Mouse (Mus musculus) splenic B cell, adult 2 months (primary cell): Measurements from ENCODE around the gene Ndfip2.

Source experiments
- DNase-seq: peaks from one replicate; pipeline ENCODE4 v3.0.0-alpha.2; 2011; ENCODE audit warnings: low read depth, low spot score
- H3K27me3 ChIP-seq: 2 replicates; pipeline ENCODE4 v1.6.1; 2012; ENCODE audit warnings: mild to moderate bottlenecking, low read length, moderate library complexity, mixed read lengths; ENCODE audit not compliant: control insufficient read depth, poor library complexity, insufficient read depth, severe bottlenecking
- H3K36me3 ChIP-seq: 2 replicates; pipeline ENCODE4 v1.6.1; 2012; ENCODE audit warnings: mild to moderate bottlenecking, low read length, moderate library complexity, mixed read lengths; ENCODE audit not compliant: control insufficient read depth, poor library complexity, insufficient read depth, severe bottlenecking

The Ndfip2 gene

GRCm38 (mm10) chr14:105259035-105259880, 885 bp downstream of the Ndfip2 start:
- Histone ChIP-seq H3K36me3 (no peaks in the 10 kb centered on the region), H3K27me3 (0 out of 2 replicates have a peak, but pooled peaks cover 2% of the 10 kb centered on the region)
- DNase-seq = peak; percentile 57

GRCm38 (mm10) chr14:105262923-105263322, 4.5 kb downstream of the Ndfip2 start:
- no peaks in the 10 kb centered on the region for H3K27me3 ChIP-seq
- no peak for DNase-seq
- H3K36me3 ChIP-seq = no peaks in the 10 kb centered on the region

- no peaks in the 10 kb centered on the region for H3K36me3 ChIP-seq
- DNase-seq = no peak
- no peaks in the 10 kb centered on the region for H3K27me3 ChIP-seq
Observed at GRCm38 (mm10) chr14:105267095-105267494, 8.7 kb downstream of the Ndfip2 start.

GRCm38 (mm10) chr14:105272030-105272429, 13.7 kb downstream of the Ndfip2 start:
- Histone ChIP-seq H3K27me3 (no peaks in the 10 kb centered on the region), H3K36me3 (no peaks in the 10 kb centered on the region)
- DNase-seq = no peak

- H3K27me3 ChIP-seq = no peaks in the 10 kb centered on the region
- DNase-seq = no peak
- no peaks in the 10 kb centered on the region for H3K36me3 ChIP-seq
Observed at GRCm38 (mm10) chr14:105272539-105272938, 14.2 kb downstream of the Ndfip2 start.

- Histone ChIP-seq H3K27me3 (no peaks in the 10 kb centered on the region), H3K36me3 (no peaks in the 10 kb centered on the region)
- no peak for DNase-seq
Observed at GRCm38 (mm10) chr14:105275196-105275595, 16.8 kb downstream of the Ndfip2 start.

- DNase-seq = no peak
- Histone ChIP-seq H3K36me3 (no peaks in the 10 kb centered on the region), H3K27me3 (no peaks in the 10 kb centered on the region)
Observed at GRCm38 (mm10) chr14:105277277-105277676, 18.9 kb downstream of the Ndfip2 start.

GRCm38 (mm10) chr14:105284062-105284461, 25.7 kb downstream of the Ndfip2 start:
- no peak for DNase-seq
- Histone ChIP-seq H3K27me3 (no peaks in the 10 kb centered on the region), H3K36me3 (0 out of 2 replicates have a peak, but pooled peaks cover 1% of the 10 kb centered on the region)

GRCm38 (mm10) chr14:105287557-105287956, 29.2 kb downstream of the Ndfip2 start:
- no peak for DNase-seq
- H3K36me3 ChIP-seq = 0 out of 2 replicates have a peak, but pooled peaks cover 1% of the 10 kb centered on the region
- no peaks in the 10 kb centered on the region for H3K27me3 ChIP-seq

- DNase-seq = no peak
- 0 out of 2 replicates have a peak, but pooled peaks cover 1% of the 10 kb centered on the region for H3K36me3 ChIP-seq
- no peaks in the 10 kb centered on the region for H3K27me3 ChIP-seq
Observed at GRCm38 (mm10) chr14:105287972-105288371, 29.6 kb downstream of the Ndfip2 start.

GRCm38 (mm10) chr14:105288529-105288928, 30.2 kb downstream of the Ndfip2 start:
- H3K36me3 ChIP-seq = 0 out of 2 replicates have a peak, but pooled peaks cover 1% of the 10 kb centered on the region
- peak; percentile 44 for DNase-seq
- H3K27me3 ChIP-seq = no peaks in the 10 kb centered on the region

- H3K27me3 ChIP-seq = no peaks in the 10 kb centered on the region
Observed at GRCm38 (mm10) chr14:105292139-105292538, 33.8 kb downstream of the Ndfip2 start.

GRCm38 (mm10) chr14:105293777-105294176, 35.4 kb downstream of the Ndfip2 start:
- no peak for DNase-seq
- no peaks in the 10 kb centered on the region for H3K36me3 ChIP-seq
- no peaks in the 10 kb centered on the region for H3K27me3 ChIP-seq

More at GRCm38 (mm10) chr14:105292139-105292538, 33.8 kb downstream of the Ndfip2 start:
- DNase-seq = no peak
- no peaks in the 10 kb centered on the region for H3K36me3 ChIP-seq

- Histone ChIP-seq H3K36me3 (no peaks in the 10 kb centered on the region), H3K27me3 (no peaks in the 10 kb centered on the region)
- DNase-seq = peak; percentile 77
Observed at GRCm38 (mm10) chr14:105295820-105296582, 37.6 kb downstream of the Ndfip2 start.

- no peak for DNase-seq
- Histone ChIP-seq H3K36me3 (no peaks in the 10 kb centered on the region), H3K27me3 (no peaks in the 10 kb centered on the region)
Observed at GRCm38 (mm10) chr14:105299744-105300255, 41.4 kb downstream of the Ndfip2 start.
